Mouse (Mus musculus): ENCODE results near the gene Angptl4.

DNA sequence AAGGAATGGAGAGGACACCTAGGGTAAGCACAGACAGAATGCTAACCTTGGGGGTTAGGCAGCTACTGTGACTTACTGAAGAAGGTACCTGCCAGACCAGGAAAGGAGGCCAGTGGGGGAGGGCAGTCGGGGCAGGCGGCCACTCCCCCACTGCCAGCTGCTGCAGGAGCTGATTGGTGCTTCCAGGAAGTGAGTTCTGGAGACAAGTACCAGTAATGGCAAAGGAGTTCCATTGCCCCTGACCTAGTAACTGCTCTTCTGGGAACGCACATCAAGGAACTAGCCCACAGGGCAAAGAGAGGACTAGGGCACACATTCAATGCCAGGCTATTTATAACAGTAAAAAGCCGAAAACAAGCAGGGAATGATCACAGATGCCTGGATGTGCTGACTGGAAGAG, 24.4 kb downstream of the Angptl4 start:
- no peak for TF ChIP-seq GATA1 (IDR thresholded peaks at IDR 0.05; ENCODE audit: low read length)
- TF ChIP-seq TAL1 (IDR thresholded peaks at IDR 0.05; ENCODE audit: low read length): no peak

Measured in erythroblast, embryonic 14.5 days (primary cell).